Mouse (Mus musculus) layer of hippocampus, postnatal 25 days (tissue): ENCODE measurements at regions not wholly inside any gene's neighbourhood (a gene's known extent, or its start where the extent isn't known, plus 50 kb on each side); places are given as distances from the start of the nearest gene placed in this dataset.
"Not testable (repeated sequence)": the region's sequence is repeated elsewhere in the genome, so short reads cannot be mapped to it uniquely, and the experiment has no call there.

Experiments used
- DNase-seq, 2 experiments: peaks; one replicate each; pipeline ENCODE4 v3.0.0; 2022; ENCODE audit warnings: mixed read lengths in 2 of 2, low spot score in 1 of 2; ENCODE audit errors: extremely low spot score in 1 of 2

GRCm38 (mm10) chr5:63331186-63331585 is 317.7 kb upstream of the Nwd2 start:
- DNase-seq: no peak

GRCm38 (mm10) chr5:63351108-63351507 is 297.8 kb upstream of the Nwd2 start:
- no peak for DNase-seq

GRCm38 (mm10) chr5:63391956-63392355 is 256.9 kb upstream of the Nwd2 start:
- DNase-seq: no peak

GRCm38 (mm10) chr5:63397963-63398362 is 250.9 kb upstream of the Nwd2 start:
- DNase-seq: no peak

- no peak for DNase-seq
Measured at GRCm38 (mm10) chr5:63430167-63430566, 218.7 kb upstream of the Nwd2 start.

- no peak for DNase-seq
Measured at GRCm38 (mm10) chr5:63444407-63444806, 204.5 kb upstream of the Nwd2 start.

- no peak for DNase-seq
Measured at GRCm38 (mm10) chr5:63445171-63445570, 203.7 kb upstream of the Nwd2 start.

GRCm38 (mm10) chr5:63468526-63469268 is 180.2 kb upstream of the Nwd2 start:
- DNase-seq: no peak

- DNase-seq: no peak
Measured at GRCm38 (mm10) chr5:63469701-63470100, 179.2 kb upstream of the Nwd2 start.

GRCm38 (mm10) chr5:63473163-63473562 is 175.7 kb upstream of the Nwd2 start:
- DNase-seq: no peak

- DNase-seq: no peak
Measured at GRCm38 (mm10) chr5:63476240-63476973, 172.5 kb upstream of the Nwd2 start.

GRCm38 (mm10) chr5:63498952-63499351 is 149.9 kb upstream of the Nwd2 start:
- peak in 1 of 2 experiments; percentile 10 for DNase-seq

GRCm38 (mm10) chr5:63503056-63503845 is 145.7 kb upstream of the Nwd2 start:
- no peak for DNase-seq

- DNase-seq: no peak
Measured at GRCm38 (mm10) chr5:63534197-63534596, 114.7 kb upstream of the Nwd2 start.

- no peak for DNase-seq
Measured at GRCm38 (mm10) chr5:63540530-63540929, 108.4 kb upstream of the Nwd2 start.

GRCm38 (mm10) chr5:63545482-63545881 is 103.4 kb upstream of the Nwd2 start:
- no peak for DNase-seq

- not testable (repeated sequence) for DNase-seq
Measured at GRCm38 (mm10) chr5:63565891-63566290, 83.0 kb upstream of the Nwd2 start.

- no peak for DNase-seq
Measured at GRCm38 (mm10) chr5:63575401-63575800, 73.5 kb upstream of the Nwd2 start.

GRCm38 (mm10) chr5:63579409-63579808 is 69.5 kb upstream of the Nwd2 start:
- DNase-seq: no peak

- no peak for DNase-seq
Measured at GRCm38 (mm10) chr5:63587051-63587450, 61.9 kb upstream of the Nwd2 start.

GRCm38 (mm10) chr5:63587855-63588254 is 61.0 kb upstream of the Nwd2 start:
- DNase-seq: no peak
